Mouse (Mus musculus) CH12.LX (cell line): ENCODE results near the gene Wnt7a.

Source experiments
- BHLHE40 ChIP-seq: IDR thresholded peaks from 2 replicates; pipeline ENCODE4 v1.6.1; 2011; ENCODE audit warnings: mild to moderate bottlenecking, low read depth, low read length, improper control_type of control experiment
- CTCF ChIP-seq, 2 experiments: IDR thresholded peaks in 1 of 2; conservative IDR thresholded peaks in 1 of 2; 2 replicates each; pipeline ENCODE4 v1.5.1; 2011 to 2012; ENCODE audit warnings: low read depth in 2 of 2, low read length in 2 of 2, improper control_type of control experiment in 1 of 2, inconsistent platforms in 1 of 2, mild to moderate bottlenecking in 1 of 2, moderate library complexity in 1 of 2
- EP300 ChIP-seq: IDR thresholded peaks from 2 replicates; pipeline ENCODE4 v1.6.1; 2011; ENCODE audit warnings: low read length, improper control_type of control experiment
- ETS1 ChIP-seq: conservative IDR thresholded peaks from 2 replicates; pipeline ENCODE4 v1.6.1; 2012; ENCODE audit warnings: low read depth, mild to moderate bottlenecking, inconsistent platforms, low read length, improper control_type of control experiment, moderate library complexity
- GABPA ChIP-seq: IDR thresholded peaks from 2 replicates; pipeline ENCODE4 v1.6.1; 2012; ENCODE audit warnings: low read depth, low read length, improper control_type of control experiment, inconsistent platforms; ENCODE audit not compliant: insufficient replicate concordance
- MXI1 ChIP-seq: IDR thresholded peaks from 2 replicates; pipeline ENCODE4 v1.6.1; 2011; ENCODE audit warnings: mild to moderate bottlenecking, low read depth, low read length, improper control_type of control experiment
- NRF1 ChIP-seq: IDR thresholded peaks from 2 replicates; pipeline ENCODE4 v1.6.1; 2014; ENCODE audit warnings: low read depth, mild to moderate bottlenecking, inconsistent platforms, low read length, improper control_type of control experiment, moderate library complexity
- POLR2A ChIP-seq: IDR thresholded peaks from 2 replicates; pipeline ENCODE4 v1.6.1; 2011; ENCODE audit warnings: low read depth, mild to moderate bottlenecking, improper control_type of control experiment, low read length
- POLR2AphosphoS2 ChIP-seq: IDR thresholded peaks from 2 replicates; pipeline ENCODE4 v1.6.1; 2011; ENCODE audit warnings: low read depth, low read length, improper control_type of control experiment
- RCOR1 ChIP-seq: conservative IDR thresholded peaks from 2 replicates; pipeline ENCODE4 v1.6.1; 2012; ENCODE audit warnings: low read depth, mild to moderate bottlenecking, inconsistent platforms, low read length, improper control_type of control experiment
- USF1 ChIP-seq: IDR thresholded peaks from 2 replicates; pipeline ENCODE4 v1.6.1; 2014; ENCODE audit warnings: low read depth, mild to moderate bottlenecking, inconsistent platforms, low read length, improper control_type of control experiment
- ZC3H11A ChIP-seq: IDR thresholded peaks from 2 replicates; pipeline ENCODE4 v1.6.1; 2012; ENCODE audit warnings: low read depth, mild to moderate bottlenecking, inconsistent platforms, low read length, improper control_type of control experiment
- ZKSCAN1 ChIP-seq: IDR thresholded peaks from 2 replicates; pipeline ENCODE4 v1.6.1; 2012; ENCODE audit warnings: low read depth, inconsistent platforms, low read length, improper control_type of control experiment, borderline replicate concordance
- ZMIZ1 ChIP-seq: IDR thresholded peaks from 2 replicates; pipeline ENCODE4 v1.6.1; 2012; ENCODE audit warnings: low read depth, mild to moderate bottlenecking, inconsistent platforms, low read length, improper control_type of control experiment

DNA sequence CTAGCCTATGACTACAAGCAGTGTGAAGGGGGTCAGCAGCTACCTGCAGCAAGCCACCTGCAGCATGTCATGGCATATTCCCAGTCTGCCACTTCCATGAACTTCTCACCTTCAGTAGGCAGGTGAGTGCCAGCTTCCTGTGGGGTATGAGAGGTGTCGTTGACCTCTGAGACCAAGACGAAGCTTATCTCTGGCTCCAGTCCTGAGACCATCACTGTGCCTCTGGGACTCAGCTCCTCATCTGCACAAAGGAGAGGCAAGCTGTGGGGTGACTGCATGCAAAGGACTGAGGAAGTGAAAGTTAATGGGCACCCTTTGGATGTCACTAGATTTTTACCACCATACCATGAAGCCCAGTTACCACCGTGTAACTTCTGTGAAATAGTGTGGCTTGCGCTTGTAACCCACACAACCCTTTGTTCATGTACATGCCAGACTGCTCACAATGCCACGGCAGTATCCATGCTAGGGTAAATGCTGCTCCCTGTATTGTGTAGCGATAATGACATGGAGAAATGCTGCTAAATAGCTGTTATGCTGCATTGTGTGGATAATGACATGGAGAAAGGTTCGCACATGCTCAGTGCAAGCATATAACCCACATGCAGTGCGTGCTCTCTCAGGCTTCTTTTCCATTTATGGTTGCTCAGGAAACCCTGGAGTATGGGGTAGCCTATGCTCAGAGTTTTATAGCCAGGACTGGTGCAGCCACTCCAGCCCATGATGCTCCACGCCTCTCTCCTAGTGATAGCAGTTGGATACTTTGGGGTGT is 89.0 kb downstream of the Wnt7a start:
- TF ChIP-seq CTCF (conservative IDR thresholded peaks at IDR 0.05 in 1 of 2, IDR thresholded peaks at IDR 0.05 in 1 of 2; ENCODE audit: low read depth in 2 of 2, low read length in 2 of 2), result no peak
- no peak for TF ChIP-seq NRF1
- no peak for TF ChIP-seq ZMIZ1
- no peak for TF ChIP-seq EP300
- no peak for TF ChIP-seq POLR2A
- no peak for TF ChIP-seq POLR2AphosphoS2
- no peak for TF ChIP-seq RCOR1
- no peak for TF ChIP-seq USF1
- TF ChIP-seq ZKSCAN1, result no peak
- no peak for TF ChIP-seq ZC3H11A
- no peak for TF ChIP-seq ETS1
- TF ChIP-seq MXI1, result no peak
- TF ChIP-seq BHLHE40, result no peak
- no peak for TF ChIP-seq GABPA
